Mouse (Mus musculus) kidney, postnatal 36 days (tissue): ENCODE measurements around the gene Klrb1b.
"Not testable (repeated sequence)": the region's sequence is repeated elsewhere in the genome, so short reads cannot be mapped to it uniquely, and the experiment has no call there.

ENCODE experiments used
- DNase-seq, 2 experiments: peaks; one replicate each; pipeline ENCODE4 v3.0.0; 2021 to 2022; ENCODE audit warnings: mixed read lengths in 2 of 2

The Klrb1b gene

DNA sequence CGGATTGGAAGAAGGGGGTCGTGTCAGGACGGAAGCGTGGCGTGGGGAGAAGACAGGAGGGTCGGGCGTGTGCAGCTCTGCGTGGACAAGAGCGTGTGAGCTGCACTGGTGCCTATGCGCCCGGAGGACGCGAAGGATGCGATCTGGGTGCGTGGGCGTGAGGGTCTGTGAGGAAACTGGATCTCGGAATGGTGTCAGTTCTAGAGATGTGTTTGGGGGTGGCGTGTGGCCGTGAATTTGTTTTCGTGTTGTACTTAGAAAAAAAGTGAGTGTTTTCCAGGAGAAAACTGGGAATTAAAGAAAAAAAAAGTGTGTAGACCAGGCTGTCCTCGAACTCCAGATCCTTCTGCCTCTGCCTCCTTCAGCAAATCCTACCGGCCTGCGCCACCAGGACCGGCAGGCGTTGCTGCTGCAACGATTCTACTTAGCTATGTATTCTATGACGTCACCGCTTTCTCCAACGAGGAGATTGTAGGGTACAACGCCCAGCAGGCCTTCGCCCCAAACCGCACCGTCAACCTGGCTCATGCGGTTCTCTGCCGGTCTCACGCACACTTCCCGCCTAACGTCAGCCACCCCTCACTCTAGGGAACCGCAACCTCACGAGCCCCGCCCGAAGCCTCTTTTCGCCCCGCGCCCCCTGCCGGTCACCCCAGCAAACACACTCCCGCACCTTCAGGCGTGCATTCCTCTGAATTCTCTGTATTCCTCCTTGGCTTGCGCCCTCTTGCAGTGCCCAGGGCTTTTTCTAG, 26.8 kb downstream of the Klrb1b start:
- DNase-seq: peak; percentile 85 to 86

DNA sequence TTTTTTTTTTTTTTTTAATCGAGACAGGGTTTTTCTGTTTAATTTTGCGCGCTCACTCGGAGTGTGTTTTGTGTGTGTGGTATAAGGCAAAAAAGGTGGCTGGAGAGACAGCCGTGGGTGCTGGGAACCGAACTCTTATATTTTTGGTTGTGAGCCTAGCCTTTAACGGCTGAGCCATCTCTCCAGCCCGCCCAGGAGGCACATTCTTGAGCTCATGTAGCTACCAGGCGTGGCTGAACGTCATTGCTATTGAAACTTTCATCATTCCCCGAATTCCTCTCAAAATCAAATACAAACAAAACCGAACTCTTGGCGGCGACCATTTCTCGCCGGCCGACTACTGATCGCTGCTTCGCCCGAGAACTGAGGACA, 27.4 kb downstream of the Klrb1b start:
- peak; percentile 68 to 76 for DNase-seq

DNA sequence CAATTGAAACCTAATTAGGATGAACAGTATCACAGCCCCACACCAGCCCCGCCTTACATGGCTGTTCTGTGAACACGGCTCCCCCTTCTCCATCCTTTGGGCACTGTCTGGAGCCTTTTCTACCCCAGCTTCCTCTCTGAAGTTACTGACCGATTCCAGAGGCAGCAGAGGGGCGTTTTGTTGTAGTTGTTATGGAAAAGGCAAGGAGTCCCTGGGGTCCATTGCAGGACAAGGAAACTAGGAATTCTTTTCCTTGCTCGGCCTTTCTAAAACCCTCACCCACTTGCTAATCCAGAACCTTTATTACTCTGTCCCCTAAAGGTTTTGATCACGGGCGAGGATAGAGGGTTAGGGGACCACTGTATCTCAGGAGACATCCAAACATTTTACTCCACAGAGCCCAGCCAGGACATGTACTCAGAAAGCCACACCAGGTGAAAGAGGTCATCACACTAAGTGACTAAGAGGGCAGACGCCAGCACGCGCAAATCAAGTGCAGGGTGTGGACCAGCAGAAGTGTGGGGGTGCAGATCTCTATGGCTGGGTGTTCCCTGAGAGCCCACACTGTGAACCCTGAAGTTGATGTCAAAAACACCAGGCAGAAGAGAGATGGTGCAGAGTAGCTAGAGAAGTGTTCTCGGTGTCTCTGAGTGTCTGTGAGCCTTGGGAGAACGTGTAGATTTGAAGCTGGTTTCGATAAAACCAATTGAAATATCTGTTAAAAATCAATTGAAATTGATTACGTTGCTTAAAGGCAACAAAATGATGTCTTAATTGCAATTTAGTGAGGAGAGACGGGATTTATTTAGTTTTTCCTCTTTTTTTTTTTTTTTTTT, 28.0 kb downstream of the Klrb1b start:
- DNase-seq: peak; percentile 5 to 7

DNA sequence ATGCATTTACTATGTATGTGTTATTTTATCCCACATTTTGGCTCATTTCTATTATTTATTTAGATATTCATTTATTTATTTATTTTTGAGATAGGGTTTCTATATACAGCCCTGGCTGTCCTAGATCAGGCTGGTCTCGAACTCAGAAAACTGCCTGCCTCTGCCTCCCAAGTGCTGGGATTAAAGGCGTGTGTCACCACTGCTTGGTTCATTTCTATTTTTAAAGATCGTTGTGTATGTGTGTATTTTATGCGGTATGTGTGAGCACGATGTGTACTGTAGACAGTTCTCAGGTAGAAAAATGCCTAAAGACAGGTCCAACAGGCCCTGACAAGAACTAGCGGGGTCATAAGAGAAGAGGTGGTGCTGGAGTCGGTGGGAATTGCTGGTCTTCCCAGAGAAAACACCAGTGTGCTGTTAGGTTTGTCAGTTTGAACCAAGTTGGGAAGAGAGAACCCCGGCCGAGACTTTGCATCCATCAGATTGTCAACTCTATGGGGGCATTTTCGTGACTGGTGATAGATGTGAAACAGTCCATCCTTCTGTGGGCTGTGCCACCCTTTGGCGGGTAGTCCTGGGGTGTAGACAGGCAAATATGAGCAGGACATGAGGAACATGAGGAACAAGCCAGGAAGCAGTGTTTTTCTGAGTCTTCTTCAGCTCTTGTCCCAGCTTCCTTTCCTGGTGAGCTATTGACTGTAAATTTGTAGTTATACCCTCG, 28.8 kb downstream of the Klrb1b start:
- DNase-seq: no peak

DNA sequence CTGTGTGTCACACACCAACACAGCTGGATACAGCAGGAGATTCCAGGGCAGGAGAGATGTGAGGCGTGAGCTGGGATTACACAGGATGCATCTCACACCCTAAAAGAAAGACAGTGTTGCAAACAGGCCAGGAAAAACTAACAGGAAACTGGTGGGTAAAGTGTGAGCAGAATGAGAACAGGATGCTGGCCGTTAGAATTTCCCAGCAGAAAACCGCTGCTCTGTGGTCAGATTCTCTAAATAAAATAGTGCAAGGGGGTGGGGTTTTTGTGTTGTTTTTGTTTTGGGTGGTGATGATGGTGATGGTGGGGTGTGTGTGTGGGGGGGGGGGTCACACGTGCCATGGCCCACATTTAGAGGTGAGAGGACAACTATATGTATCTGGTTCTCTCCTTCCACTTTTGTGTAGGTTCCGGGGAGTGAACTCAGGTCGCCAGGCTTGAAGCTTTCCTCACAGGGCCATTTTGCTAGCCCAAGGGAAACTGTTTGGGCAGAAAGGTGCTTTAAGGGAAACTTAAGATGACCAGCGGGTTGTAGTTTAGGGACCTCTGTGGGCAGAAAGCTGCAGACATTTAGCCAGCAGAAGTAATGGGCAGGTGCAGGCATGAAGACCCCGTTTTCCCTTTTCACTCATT, 29.7 kb downstream of the Klrb1b start:
- DNase-seq: no peak

- no peak for DNase-seq
These were observed 32.4 kb downstream of the Klrb1b start for GRCm38 (mm10) chr6:128793734-128794133.

- not testable (repeated sequence) for DNase-seq
These were observed 35.6 kb downstream of the Klrb1b start for GRCm38 (mm10) chr6:128790491-128790994.

DNA sequence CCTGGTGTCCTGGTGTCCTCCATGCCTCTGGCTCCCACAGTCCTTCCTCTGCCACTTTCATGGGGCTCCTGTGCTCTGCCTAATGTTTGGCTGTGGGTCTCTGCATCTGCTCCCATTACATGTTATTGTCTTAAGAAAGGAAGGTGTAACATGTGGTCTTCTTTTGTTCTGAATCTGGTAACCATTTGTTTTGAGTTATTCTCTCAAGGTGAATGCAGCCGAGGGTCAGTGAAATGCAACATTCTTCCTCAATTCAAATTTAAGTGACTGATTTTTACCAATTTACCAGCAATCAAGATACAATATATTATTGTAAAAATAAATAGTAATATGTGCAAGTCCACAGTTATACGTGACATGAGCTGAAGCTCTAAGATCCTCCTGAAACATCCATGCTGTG, 37.0 kb downstream of the Klrb1b start, which contains the start of gene Klrb1c:
Gene Klrb1c (minus strand): TSS at position 101 of the 400 bp plus-strand sequence.
- no peak for DNase-seq

- no peak for DNase-seq
These were observed 37.6 kb downstream of the Klrb1b start for GRCm38 (mm10) chr6:128788517-128788916.

DNA sequence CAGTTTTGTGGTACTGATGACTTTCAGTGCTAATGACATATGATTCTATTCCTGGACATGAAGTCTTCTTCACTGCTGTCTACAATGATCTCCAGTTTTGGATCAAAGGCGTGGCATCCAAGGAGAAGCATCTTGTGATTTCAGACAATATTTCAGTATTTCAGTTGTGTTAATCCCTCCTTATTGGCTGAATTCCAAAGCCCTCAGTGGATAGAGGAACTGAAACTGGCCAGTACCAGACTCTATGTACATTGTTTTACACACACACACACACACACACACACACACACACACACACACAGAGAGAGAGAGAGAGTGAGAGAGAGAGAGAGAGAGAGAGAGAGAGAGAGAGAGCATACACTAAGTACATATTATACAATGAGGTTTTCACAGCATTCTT, 39.7 kb downstream of the Klrb1b start:
- not testable (repeated sequence) for DNase-seq

DNA sequence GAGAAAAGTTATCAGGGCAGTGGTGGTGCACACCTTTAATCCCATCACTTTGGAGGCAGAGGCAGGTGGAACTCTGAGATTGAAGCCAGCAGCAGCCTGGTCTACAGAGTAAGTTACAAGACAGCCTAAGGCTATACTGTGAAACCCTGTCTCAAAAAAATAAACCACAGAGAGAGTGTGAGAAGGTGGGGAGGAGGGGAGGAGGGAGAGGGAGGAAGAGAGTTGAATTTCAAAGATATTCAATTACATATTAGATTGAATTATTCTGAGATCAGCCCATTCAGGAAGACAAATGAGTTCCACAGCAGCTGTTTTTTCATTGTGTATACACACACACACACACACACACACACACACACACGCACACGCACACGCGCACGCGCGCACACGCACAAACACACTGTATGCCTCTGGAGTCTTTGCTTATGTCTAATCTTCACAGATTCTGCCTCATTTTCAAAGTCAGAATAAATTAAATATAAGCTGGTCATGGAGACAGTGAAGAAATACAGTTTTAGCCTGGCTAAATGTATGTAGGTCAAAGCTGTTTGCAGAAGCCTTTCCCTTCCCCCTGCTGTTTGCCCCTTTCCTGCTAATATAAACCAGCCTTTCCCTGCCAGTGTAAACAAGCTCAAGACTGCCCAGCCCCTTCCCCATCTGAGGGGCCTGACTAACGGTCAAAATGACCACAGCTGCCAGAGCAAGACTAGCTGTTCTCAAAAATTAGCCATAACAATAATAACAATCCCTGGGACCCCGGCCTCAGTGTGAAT, 56.5 kb downstream of the Klrb1b start:
- DNase-seq: no peak

DNA sequence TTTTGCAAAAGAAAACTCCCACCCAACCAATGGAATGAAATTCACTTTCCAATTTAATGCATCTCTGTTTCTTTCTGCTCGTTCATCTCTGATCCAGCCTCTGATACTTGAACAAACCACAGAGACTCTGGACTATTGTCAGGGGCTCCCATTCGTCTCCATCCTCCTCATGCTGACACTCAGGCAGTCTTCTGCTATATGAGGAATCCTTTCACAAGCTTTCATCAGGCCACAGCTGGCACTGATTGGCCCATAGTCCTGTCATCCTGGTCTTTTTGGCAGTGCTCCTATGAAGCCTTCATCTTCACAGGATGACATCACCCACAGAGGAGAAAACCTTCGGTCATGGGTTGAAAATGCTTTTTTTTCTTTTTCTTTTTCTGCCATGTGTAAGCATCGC, 58.1 kb downstream of the Klrb1b start:
- no peak for DNase-seq

DNA sequence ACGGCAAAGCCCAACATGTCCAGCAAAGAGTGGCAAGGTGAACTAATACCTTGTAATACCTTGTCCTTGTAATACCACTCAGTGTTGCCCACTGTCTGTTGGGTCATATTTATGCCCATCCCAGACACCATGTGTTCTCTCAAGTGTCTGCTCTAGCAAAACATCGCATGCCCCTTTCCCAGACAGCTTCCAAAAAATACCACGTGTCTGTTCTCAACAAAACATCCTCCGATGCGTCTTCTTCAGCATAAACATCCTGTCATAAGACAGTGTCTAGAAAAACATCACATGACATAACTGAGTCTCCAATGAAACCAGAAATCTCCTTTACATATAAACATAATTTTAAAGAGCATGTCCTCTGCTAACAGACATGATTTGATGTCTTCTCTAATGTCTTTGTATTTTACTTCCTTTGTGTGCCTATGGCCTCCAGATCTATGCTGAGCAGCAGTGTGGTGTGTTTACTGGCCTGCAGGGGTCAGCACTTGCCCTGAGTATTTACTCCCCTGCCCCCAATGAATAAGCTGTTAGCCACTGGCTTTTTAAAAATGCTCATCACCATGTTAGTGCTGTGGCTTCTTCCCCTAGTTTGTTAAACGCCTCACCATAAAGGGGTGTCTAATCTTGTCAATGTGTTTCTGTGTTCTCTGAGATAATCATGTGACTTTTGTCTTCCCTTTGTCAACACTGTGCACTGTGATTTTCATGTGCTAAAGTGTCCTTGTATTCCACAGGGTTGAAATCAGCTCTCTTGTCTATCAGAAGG, 59.5 kb downstream of the Klrb1b start:
- peak; percentile 53 to 75 for DNase-seq

- DNase-seq: no peak
These were observed 60.9 kb downstream of the Klrb1b start for GRCm38 (mm10) chr6:128765211-128765610.

DNA sequence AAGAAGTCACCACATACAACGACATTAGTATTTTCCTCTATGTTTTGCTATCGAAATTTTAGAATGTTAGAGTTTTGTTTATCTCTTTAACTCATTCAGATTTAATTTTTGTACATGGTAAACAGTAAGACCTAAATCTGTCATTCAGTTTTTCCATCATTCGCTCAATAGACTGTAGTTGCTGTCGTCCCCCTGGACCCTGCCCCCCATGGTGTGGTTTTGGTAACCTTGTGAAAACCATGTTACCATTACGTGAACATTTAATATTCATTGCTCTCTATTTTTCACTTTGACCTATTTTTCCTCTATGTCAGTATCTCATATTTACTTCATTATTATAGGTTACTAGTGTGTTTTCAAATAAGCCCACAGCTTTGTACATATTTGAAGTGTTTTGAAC, 61.5 kb downstream of the Klrb1b start:
- no peak for DNase-seq

- DNase-seq: peak; percentile 93 to 99
These were observed 62.2 kb downstream of the Klrb1b start for GRCm38 (mm10) chr6:128763736-128764523.
